Mouse (Mus musculus): ENCODE measurements around the gene Nit1.

Nit1 gene

GRCm38 (mm10) chr1:171345225-171346094 is at the start of gene Nit1, which contains the start of gene Pfdn2:
Nit1 (minus strand) TSS chr1:171345646.
Pfdn2 (plus strand) TSS chr1:171345670.
- peak; percentile 95 for DNase-seq (ENCODE audit: low read depth)

DNA sequence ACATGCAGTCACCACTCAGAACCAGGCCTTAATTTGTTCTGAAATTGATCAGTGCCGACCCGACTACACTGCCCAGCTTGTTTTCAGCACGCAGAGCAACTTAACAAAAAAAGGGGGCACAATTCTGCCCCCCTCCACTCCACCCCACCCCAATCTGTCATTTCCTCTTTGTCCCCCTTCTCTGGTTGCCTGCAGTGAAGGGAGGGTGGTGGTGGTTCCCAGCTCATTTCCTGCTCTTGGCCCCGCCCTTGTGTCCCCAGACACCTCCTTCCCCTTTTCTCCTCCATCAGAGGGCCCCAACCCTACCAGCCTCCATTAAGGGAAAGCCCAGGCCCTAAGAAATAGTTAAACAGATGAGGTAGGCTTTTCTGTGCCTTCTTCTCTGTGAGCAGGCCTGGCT is 44.7 kb upstream of the Nit1 start:
- DNase-seq (ENCODE audit: low read depth) = peak; percentile 94

DNA sequence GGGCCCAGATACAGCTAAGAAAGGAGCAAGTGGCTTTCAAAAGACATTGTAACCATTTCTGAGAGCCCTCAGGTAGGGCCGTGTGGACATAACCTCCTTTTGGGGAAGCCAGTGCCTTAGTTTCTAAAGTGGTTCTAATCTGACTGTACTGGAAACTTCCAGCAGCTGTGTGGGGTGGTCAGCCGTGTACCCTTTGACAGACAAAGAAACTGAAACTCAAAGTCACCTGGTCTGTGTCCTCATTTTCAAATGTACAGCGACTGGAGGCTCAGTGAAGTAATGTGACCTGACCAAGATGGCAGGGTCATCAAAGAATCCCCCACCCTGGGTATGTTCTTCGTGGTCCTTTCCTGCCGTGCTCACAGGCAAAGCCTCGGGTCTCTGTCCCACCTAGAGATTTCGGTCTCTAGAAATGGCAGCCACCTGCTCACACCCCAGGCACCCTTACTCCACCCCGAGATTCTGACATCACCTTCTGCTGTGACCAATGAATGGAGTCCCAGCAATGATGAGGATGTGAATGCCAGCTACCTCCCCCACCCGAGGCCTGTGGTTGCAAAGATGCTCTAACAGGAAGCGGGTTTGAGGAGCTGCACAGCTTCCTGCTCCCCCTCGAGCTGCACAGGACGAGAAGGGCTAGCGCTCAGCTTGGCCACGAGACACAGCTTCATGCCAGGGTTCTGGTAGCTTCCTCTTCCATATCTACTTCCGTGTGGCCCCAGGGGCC is 43.1 kb upstream of the Nit1 start, which contains the start of gene Arhgap30:
Gene Arhgap30 (plus strand): TSS at position 579 of the 727 bp plus-strand sequence.
- peak; percentile 98 for DNase-seq (ENCODE audit: low read depth)

- DNase-seq (ENCODE audit: low read depth) = peak; percentile 61
These were observed 41.7 kb upstream of the Nit1 start for GRCm38 (mm10) chr1:171387099-171387498.

DNA sequence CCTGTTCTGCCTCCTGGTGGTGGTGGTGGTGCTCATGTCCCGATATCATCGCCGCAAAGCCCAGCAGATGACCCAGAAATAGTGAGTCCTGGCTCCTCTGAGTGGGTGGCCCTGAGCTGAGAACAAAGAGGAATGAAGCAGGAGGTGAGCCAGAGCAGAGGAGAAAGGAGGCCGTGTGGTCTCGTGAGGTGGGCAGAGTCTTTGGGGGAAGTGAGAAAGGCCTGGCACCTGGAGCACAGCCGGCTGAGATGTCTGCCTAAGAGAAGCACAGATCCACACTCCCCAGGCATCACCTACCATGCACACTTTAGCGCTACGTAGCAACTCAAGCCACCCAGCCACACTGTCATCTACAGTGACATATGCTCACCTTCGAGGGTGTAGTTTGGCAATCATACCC is 39.7 kb upstream of the Nit1 start:
- no peak for DNase-seq (ENCODE audit: low read depth)

DNA sequence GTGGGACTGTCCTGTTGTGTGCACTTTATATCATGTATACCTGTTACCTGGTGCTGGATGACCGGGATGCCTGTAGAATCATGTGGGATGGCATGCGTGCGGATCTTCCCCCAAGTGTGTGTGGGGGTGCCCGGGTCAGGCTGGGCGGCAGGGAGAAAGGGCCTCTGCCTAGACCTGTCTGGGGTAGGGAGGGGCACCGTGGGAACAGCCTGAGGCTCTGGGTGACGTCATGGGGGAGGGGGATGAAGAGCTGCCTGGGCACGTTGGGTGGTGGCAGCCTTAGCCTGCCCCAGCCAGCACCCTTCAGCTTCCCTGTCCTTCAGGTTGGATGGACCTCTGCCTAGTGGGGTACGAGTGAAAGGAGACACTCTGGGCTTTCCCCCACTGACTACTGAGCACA is 38.9 kb upstream of the Nit1 start:
- no peak for DNase-seq (ENCODE audit: low read depth)

DNA sequence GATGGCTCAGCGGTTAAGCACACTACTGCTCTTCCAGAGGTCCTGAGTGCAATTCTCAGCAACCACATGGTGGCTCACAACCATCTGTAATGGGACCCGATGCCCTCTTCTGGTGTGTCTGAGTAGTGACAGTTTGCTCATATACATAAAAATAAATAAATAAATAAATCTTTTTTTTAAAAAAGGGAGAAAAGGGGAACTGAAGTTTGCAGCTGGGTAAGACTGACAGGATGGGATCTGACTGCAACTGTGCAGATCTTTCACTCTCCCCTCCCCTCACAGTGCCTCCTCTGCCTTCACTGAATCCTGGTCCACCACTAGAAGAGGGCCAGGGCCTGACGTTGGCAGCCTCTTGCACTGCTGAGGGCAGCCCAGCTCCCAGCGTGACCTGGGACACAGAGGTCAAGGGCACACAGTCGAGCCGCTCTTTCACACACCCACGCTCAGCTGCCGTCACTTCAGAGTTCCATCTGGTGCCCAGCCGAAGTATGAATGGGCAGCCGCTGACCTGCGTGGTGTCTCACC is 36.7 kb upstream of the Nit1 start:
- no peak for DNase-seq (ENCODE audit: low read depth)

- peak; percentile 86 for DNase-seq (ENCODE audit: low read depth)
These were observed 34.6 kb upstream of the Nit1 start for GRCm38 (mm10) chr1:171379935-171380599.

DNA sequence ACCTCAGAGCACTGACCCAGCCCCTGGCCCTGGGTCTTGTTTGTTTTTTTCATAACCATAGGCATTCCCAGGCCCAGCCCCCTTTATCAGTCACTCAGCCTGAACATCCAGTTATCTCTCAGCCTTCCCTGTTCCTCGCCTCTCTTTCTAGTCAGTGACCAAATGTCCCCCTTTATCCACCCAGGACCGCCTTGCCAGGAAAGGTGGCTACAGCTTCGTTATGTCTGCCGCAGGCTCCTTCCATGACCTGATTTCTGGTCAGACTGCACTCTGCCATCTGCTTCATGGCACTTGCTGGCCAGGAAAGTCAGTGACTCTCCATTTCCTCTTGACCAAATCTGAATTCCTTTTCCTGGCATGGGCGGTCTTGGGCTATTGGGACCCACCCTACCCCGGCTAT is 32.9 kb upstream of the Nit1 start:
- DNase-seq (ENCODE audit: low read depth) = no peak

DNA sequence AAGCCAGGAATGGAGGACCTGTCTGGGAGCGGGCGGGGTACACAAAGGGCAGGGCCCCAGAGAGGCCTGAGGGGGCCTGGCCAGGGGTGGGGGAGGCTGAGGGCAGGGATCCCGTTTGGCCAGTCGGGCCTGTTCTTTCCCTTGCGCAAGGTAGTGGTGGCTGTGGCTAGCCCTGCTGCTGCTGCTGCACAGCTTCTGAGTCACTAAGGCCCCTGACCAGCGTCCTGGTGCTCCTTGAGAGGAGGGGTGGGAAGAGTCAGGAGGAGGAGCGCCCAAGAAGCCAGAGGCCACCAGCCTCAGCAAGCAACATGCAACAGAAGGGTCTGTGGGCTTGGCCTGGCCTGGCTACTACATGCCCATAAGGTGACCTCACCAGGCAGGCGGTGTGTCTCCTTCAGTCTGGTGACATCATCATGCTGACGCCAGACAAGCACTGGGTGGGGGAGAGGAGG is 30.2 kb upstream of the Nit1 start:
- no peak for DNase-seq (ENCODE audit: low read depth)

GRCm38 (mm10) chr1:171373946-171374345 is 28.5 kb upstream of the Nit1 start:
- DNase-seq (ENCODE audit: low read depth) = no peak

DNA sequence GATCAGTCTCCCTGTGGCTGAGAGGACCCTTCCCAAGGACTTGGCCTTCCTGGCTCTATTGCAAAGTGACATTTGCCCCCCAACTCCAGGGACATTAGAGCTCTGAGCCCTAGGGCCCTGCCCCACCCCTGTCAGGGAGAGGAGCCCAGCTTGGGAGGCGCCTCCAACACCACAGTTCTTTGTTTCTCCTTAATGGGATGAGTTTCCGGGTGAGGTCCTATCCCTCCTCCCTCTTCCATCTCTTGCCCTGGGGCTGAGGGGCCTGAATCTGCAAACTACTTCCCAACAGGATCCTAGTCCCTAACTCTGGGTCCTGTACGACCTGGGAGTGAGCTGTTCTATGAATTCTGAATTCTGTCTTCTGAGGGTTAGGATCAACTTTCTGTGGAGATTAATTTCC is 27.4 kb upstream of the Nit1 start:
- no peak for DNase-seq (ENCODE audit: low read depth)

GRCm38 (mm10) chr1:171369845-171370556 is 24.6 kb upstream of the Nit1 start, which contains the start of gene Nectin4:
Nectin4 (plus strand) TSS chr1:171370099.
- DNase-seq (ENCODE audit: low read depth) = no peak

DNA sequence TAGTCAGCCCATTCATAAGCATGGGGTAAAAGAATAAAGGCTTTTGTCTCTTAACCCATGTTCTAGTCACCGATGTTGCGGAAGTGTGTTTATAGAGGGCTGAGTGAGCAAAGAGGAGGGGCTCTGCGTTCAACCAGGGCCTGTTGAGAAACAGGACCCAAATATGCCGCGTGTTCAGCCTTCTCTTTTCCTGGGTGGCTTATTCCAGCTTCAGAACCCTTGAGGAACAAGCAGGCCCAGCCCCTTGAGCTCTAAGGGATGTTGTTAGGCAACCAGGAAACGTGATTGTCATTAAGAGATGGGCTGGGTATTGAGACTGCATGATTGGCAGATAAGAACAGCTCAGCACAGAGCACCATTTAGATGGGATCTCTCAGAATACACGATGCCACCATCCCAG is 20.5 kb upstream of the Nit1 start:
- DNase-seq (ENCODE audit: low read depth) = no peak

GRCm38 (mm10) chr1:171361106-171362103 is 16.0 kb upstream of the Nit1 start:
- DNase-seq (ENCODE audit: low read depth) = peak; percentile 94

DNA sequence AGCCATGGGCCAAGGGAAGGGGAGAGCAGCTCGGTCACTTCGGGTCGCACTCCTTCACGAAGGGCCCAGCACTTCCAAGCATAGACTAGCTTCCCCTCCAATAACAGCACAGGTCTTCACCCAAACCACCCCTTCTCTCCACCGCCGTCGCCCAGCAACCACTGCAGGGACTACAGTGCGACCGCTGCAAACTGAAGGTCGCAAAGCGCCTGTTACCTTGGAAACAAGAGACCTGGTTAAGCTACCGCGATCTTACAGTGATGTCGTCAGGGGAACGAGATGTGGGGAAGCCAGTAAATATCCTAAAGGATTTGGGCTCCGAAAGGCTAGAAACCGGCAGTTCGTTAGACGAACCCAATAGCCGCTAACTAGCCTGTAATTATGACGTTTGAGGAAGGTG is 15.2 kb upstream of the Nit1 start, which contains the start of gene Klhdc9:
Gene Klhdc9 (minus strand): TSS at position 143 of the 400 bp plus-strand sequence.
- peak; percentile 95 for DNase-seq (ENCODE audit: low read depth)

DNA sequence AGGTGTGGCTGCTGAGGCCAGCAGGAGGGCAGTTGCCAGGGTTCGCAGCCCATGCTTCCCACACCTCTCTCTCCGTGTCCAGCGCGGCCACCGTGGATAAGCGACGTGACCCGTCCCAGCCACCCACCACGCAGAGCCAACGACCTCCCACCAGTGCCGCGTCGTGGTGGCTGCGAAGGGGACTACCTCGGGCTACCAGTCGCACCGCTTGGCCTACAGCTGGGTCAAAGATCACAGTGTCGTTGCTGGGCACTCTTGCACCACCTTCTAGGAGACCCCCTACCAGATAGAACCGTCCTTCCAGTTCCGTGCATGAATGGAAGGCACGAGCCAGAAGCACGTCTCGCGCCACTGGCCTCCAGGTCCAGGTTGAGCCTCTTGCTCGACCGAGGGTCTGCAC is 14.8 kb upstream of the Nit1 start:
- no peak for DNase-seq (ENCODE audit: low read depth)

DNA sequence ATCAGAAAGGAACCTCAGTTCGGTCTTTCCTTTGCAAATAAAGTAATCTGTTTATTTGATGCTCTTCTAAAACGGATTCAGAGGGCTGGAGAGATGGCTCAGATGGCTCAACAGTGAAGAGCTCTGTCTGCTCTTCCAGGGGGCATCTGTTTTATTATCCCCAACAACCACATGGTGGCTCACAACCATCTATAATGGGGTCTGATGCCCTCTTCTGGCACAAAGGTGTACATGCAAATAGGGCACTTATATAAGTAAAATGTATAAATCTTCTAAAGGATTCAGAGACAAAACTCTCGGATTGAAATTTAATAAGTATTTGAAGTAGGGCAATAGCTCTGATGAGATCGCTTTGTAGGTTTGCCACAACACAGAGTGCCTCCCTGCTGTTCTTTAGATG is 13.0 kb upstream of the Nit1 start:
- DNase-seq (ENCODE audit: low read depth) = peak; percentile 83

- no peak for DNase-seq (ENCODE audit: low read depth)
These were observed 11.4 kb upstream of the Nit1 start for GRCm38 (mm10) chr1:171356814-171357213.

DNA sequence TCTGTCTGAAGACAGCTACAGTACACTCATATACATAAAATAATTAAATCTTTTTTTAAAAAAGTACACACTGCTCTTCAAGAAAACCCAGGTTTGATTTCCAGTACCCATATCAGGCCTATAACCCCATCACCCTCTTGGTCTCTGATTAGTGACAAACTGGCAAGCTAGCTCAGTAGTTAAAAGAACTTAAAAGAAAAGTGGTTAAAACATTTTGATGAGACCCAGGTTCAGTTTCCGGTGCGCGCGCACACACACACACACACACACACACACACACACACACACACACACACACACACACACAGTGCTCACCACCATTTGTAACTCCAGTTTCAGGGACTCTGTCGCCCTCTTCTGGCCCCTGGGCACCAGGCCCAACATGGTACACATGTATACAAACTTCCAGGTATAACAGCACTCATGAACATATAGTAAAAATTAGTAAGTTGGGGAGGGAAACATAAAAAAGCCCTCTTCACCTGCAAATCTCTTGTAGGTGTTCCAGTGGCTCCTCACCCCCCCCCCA is 10.4 kb upstream of the Nit1 start:
- peak; percentile 88 for DNase-seq (ENCODE audit: low read depth)

Measured in induced T-regulatory cell, adult 2 months (primary cell).